Mouse (Mus musculus): Measurements from ENCODE around the gene Ptprg.

- TF ChIP-seq POLR2A (IDR thresholded peaks at IDR 0.05; ENCODE audit: borderline replicate concordance, extremely low read depth, insufficient read depth, insufficient read length, poor library complexity, severe bottlenecking) (no peak), CTCF (IDR thresholded peaks at IDR 0.05; ENCODE audit: borderline replicate concordance, extremely low read depth, insufficient read depth, insufficient read length) (no peak)
Measured at GRCm38 (mm10) chr14:12079833-12080401, 526.6 kb downstream of the Ptprg start.
